Comparison of ENCODE assay signal across 17 mouse cellular contexts in the genomic region with DNA sequence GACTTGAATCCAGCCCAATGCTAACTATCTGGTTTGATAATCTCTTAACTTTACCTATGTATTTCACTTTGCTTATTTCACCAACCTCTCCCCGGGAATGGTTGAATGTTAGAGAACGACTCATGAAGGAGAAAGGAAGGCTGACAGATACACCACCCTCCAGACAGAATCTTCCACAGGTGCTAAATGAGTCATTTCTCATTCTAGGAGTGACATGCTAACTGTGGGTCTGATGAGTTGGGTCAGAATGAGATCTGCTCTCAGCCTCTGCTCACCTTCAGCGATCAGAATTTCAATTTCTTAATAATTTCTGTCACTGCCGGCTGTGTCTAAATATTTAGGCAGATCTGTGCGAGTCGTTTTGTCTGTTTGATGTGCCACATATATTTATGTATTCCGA.
"Had no signal": no experiment of that assay in that cellular context is flagged by ENCODE, and none has a peak within 500 bp of the region (broad histone marks: within the 10 kb centered on the region; RNA-seq: fewer than 3 reads in every experiment).

No protein-coding gene starts in this region.

- DNase-seq: retina, postnatal 1 day; right cerebral cortex, adult 18-20 months; right cerebral cortex, postnatal 14 days; right cerebral cortex, postnatal 25 days; right cerebral cortex, postnatal 4 days; spleen, adult 18-20 months; thymus, adult 18-20 months; thymus, adult 2 months; thymus, postnatal 14 days; thymus, postnatal 25 days; thymus, postnatal 36 days; thymus, postnatal 4 days had no signal

- H3K4me3 ChIP-seq: neural tube, embryonic 12.5 days; neural tube, embryonic 13.5 days; neural tube, embryonic 15.5 days; stomach, embryonic 15.5 days had no signal

- H3K4me1 ChIP-seq: neural tube, embryonic 12.5 days; neural tube, embryonic 13.5 days; stomach, embryonic 15.5 days had no signal

- H3K9ac ChIP-seq: neural tube, embryonic 12.5 days; neural tube, embryonic 13.5 days; neural tube, embryonic 15.5 days; stomach, embryonic 15.5 days had no signal

- H3K27ac ChIP-seq: neural tube, embryonic 12.5 days; neural tube, embryonic 13.5 days; neural tube, embryonic 15.5 days; stomach, embryonic 15.5 days; stomach, postnatal 0 days had no signal

- H3K27me3 ChIP-seq: neural tube, embryonic 12.5 days; neural tube, embryonic 13.5 days; neural tube, embryonic 15.5 days; stomach, embryonic 15.5 days had no signal

- H3K4me2 ChIP-seq: neural tube, embryonic 12.5 days; neural tube, embryonic 13.5 days; neural tube, embryonic 15.5 days; stomach, embryonic 15.5 days had no signal

- H3K36me3 ChIP-seq: neural tube, embryonic 12.5 days; neural tube, embryonic 13.5 days; neural tube, embryonic 15.5 days; stomach, embryonic 15.5 days had no signal

- H3K9me3 ChIP-seq: neural tube, embryonic 12.5 days; neural tube, embryonic 13.5 days; neural tube, embryonic 15.5 days; stomach, embryonic 15.5 days had no signal
